ENCODE assay signal across 31 mouse cellular contexts in genomic region chr19:42734982-42735381, GRCm38 (mm10). TPM values are rescaled to one million over a fixed set of nuclear protein-coding genes. Genes with fewer than 3 reads are reported as not detected.
DNase-seq lines count a peak whose midpoint lies in the region; ATAC-seq and TF ChIP-seq lines count a peak whose summit lies in the region.
"Had no signal": no experiment of that assay in that cellular context is flagged by ENCODE, and none has a peak within 500 bp of the region (broad histone marks: within the 10 kb centered on the region; RNA-seq: fewer than 3 reads in every experiment).

No protein-coding gene starts in this region.

- TF ChIP-seq POLR2A in cerebellum, adult 2 months (IDR thresholded peaks at IDR 0.05; ENCODE audit: borderline replicate concordance, insufficient read depth, low read length): no peak
- no peak for TF ChIP-seq POLR2A in kidney, adult 2 months (IDR thresholded peaks at IDR 0.05; ENCODE audit: low read depth, low read length)

- no peak overlapping the region for H3K9ac ChIP-seq in kidney, embryonic 16.5 days (replicated peaks; ENCODE audit: low read length)
- H3K9ac ChIP-seq: embryonic facial prominence, embryonic 12.5 days; heart, embryonic 12.5 days; hindbrain, embryonic 15.5 days; kidney, embryonic 15.5 days; limb, embryonic 12.5 days; liver, postnatal 0 days; midbrain, embryonic 13.5 days; neural tube, embryonic 13.5 days; stomach, embryonic 15.5 days had no signal

- H3K9me3 ChIP-seq in kidney, embryonic 16.5 days (ENCODE audit: low read length): no peaks in the 10 kb centered on the region
- H3K9me3 ChIP-seq in hindbrain, embryonic 10.5 days: no peaks in the 10 kb centered on the region
- H3K9me3 ChIP-seq: embryonic facial prominence, embryonic 12.5 days; heart, embryonic 12.5 days; hindbrain, embryonic 15.5 days; kidney, embryonic 15.5 days; limb, embryonic 12.5 days; midbrain, embryonic 13.5 days; neural tube, embryonic 13.5 days; stomach, embryonic 15.5 days had no signal

- H3K4me1 ChIP-seq in cerebellum, adult 2 months (ENCODE audit: control insufficient read depth, insufficient read depth, low read length): peaks cover 18% of the 10 kb centered on the region
- H3K4me1 ChIP-seq in kidney, embryonic 16.5 days (ENCODE audit: insufficient read depth, low read length): no peaks in the 10 kb centered on the region
- peaks cover 4% of the 10 kb centered on the region; the same call in 1 of the 2 replicates for H3K4me1 ChIP-seq in kidney, adult 2 months (ENCODE audit: control insufficient read depth, insufficient read depth, low read length)
- peaks cover 43% of the 10 kb centered on the region for H3K4me1 ChIP-seq in hindbrain, embryonic 10.5 days (replicated peaks)
- H3K4me1 ChIP-seq: hindbrain, embryonic 15.5 days; limb, embryonic 12.5 days; midbrain, embryonic 13.5 days; neural tube, embryonic 13.5 days; stomach, embryonic 15.5 days had no signal

- no peaks in the 10 kb centered on the region for H3K36me3 ChIP-seq in kidney, embryonic 16.5 days (ENCODE audit: insufficient read depth, low read length)
- H3K36me3 ChIP-seq in kidney, adult 2 months (ENCODE audit: control insufficient read depth, insufficient read depth, low read length): no peaks in the 10 kb centered on the region
- no peaks in the 10 kb centered on the region for H3K36me3 ChIP-seq in hindbrain, embryonic 10.5 days
- H3K36me3 ChIP-seq: embryonic facial prominence, embryonic 12.5 days; heart, embryonic 12.5 days; hindbrain, embryonic 15.5 days; kidney, embryonic 15.5 days; limb, embryonic 12.5 days; midbrain, embryonic 13.5 days; neural tube, embryonic 13.5 days; stomach, embryonic 15.5 days had no signal

- ATAC-seq in kidney, embryonic 16.5 days (ENCODE audit: low FRiP score, low TSS enrichment): 0 out of 2 replicates have a peak, but pooled peaks have one; percentile 52
- ATAC-seq: forebrain, embryonic 14.5 days; inflammation-experienced regulatory T-cells, adult 6 months; liver, postnatal 0 days; midbrain, embryonic 13.5 days had no signal

- TF ChIP-seq CTCF in cerebellum, adult 2 months (IDR thresholded peaks at IDR 0.05; ENCODE audit: borderline replicate concordance, insufficient read depth, low read depth, low read length): no peak
- no peak for TF ChIP-seq CTCF in kidney, adult 2 months (conservative IDR thresholded peaks at IDR 0.05; ENCODE audit: insufficient read depth, insufficient read length, low read depth, low read length)

- DNase-seq in cerebellum, adult 2 months: peak; percentile 52 to 55
- DNase-seq in cerebellum, adult 9-11 months: no peak
- DNase-seq in kidney, adult 2 months: no peak
- peak; percentile 49 to 58 for DNase-seq in cerebellum, postnatal 25 days
- DNase-seq in hindbrain, embryonic 10.5 days (ENCODE audit: low spot score): no peak
- no peak for DNase-seq in urinary bladder, postnatal 4 days (ENCODE audit: low spot score in 2 of 2)
- DNase-seq: adrenal gland, postnatal 25 days; embryo, embryonic 11 days; gastrocnemius, postnatal 36 days; heart, adult 2 months; heart, postnatal 10 days; kidney, adult 11 months; kidney, postnatal 36 days; liver, postnatal 0 days; lung, postnatal 36 days; thymus, postnatal 14 days had no signal

- WGBS in cerebellum, adult 2 months: 50% methylated on average over 5 of the region's 5 CpGs
- 55% methylated on average over 5 of the region's 5 CpGs for WGBS in kidney, embryonic 16.5 days
- WGBS in kidney, adult 2 months: 74% methylated on average over 5 of the region's 5 CpGs
- 89% methylated on average over 5 of the region's 5 CpGs for WGBS in hindbrain, embryonic 10.5 days

- H3K27ac ChIP-seq in cerebellum, adult 2 months (ENCODE audit: insufficient read depth, low read length): no peak overlapping the region
- H3K27ac ChIP-seq in kidney, embryonic 16.5 days (ENCODE audit: low read length): no peak overlapping the region
- H3K27ac ChIP-seq in kidney, adult 2 months (ENCODE audit: insufficient read depth, low read depth, low read length): no peak overlapping the region
- H3K27ac ChIP-seq in hindbrain, embryonic 10.5 days: no peak overlapping the region
- H3K27ac ChIP-seq: embryonic facial prominence, embryonic 12.5 days; heart, adult 2 months; hindbrain, embryonic 15.5 days; kidney, embryonic 15.5 days; layer of hippocampus, adult 2 months; left cerebral cortex, adult 2 months; limb, embryonic 12.5 days; midbrain, embryonic 13.5 days; neural tube, embryonic 13.5 days; stomach, embryonic 15.5 days had no signal

- no peaks in the 10 kb centered on the region for H3K27me3 ChIP-seq in cerebellum, adult 2 months (ENCODE audit: control insufficient read depth, insufficient read depth, low read length)
- H3K27me3 ChIP-seq in kidney, embryonic 16.5 days (ENCODE audit: insufficient read depth, low read length): no peaks in the 10 kb centered on the region
- no peaks in the 10 kb centered on the region for H3K27me3 ChIP-seq in kidney, adult 2 months (replicated peaks; ENCODE audit: control insufficient read depth, insufficient read depth, low read length)
- H3K27me3 ChIP-seq in hindbrain, embryonic 10.5 days (ENCODE audit: insufficient read depth, poor library complexity, severe bottlenecking): no peaks in the 10 kb centered on the region
- H3K27me3 ChIP-seq: embryonic facial prominence, embryonic 12.5 days; heart, embryonic 12.5 days; hindbrain, embryonic 15.5 days; kidney, embryonic 15.5 days; neural tube, embryonic 13.5 days; stomach, embryonic 15.5 days had no signal

- H3K4me3 ChIP-seq in cerebellum, adult 2 months (replicated peaks; ENCODE audit: insufficient read depth, low read depth, low read length): no peak overlapping the region
- H3K4me3 ChIP-seq in kidney, embryonic 16.5 days (ENCODE audit: low read length): no peak overlapping the region
- H3K4me3 ChIP-seq in kidney, adult 2 months (ENCODE audit: insufficient read depth, low read depth, low read length): no peak overlapping the region
- H3K4me3 ChIP-seq in hindbrain, embryonic 10.5 days: no peak overlapping the region
- H3K4me3 ChIP-seq: embryonic facial prominence, embryonic 12.5 days; heart, adult 2 months; heart, embryonic 12.5 days; hindbrain, embryonic 15.5 days; kidney, embryonic 15.5 days; layer of hippocampus, adult 2 months; left cerebral cortex, adult 2 months; limb, embryonic 12.5 days; megakaryocyte, embryonic 14.5 days; midbrain, embryonic 13.5 days; neural tube, embryonic 13.5 days; stomach, embryonic 15.5 days had no signal

- no peak overlapping the region for H3K4me2 ChIP-seq in kidney, embryonic 16.5 days (replicated peaks; ENCODE audit: low read depth, low read length)
- H3K4me2 ChIP-seq: embryonic facial prominence, embryonic 12.5 days; heart, embryonic 12.5 days; hindbrain, embryonic 15.5 days; kidney, embryonic 15.5 days; limb, embryonic 12.5 days; liver, embryonic 11.5 days; midbrain, embryonic 13.5 days; neural tube, embryonic 13.5 days; stomach, embryonic 15.5 days had no signal

RNA-seq across cellular contexts. Expression of gene Pyroxd2, which starts 17.6 kb away (rescaled TPM):
- polyA plus RNA-seq in cerebellum, adult 2 months (2012; rRNA removed): 2.4 and 3.1 TPM in 2 replicates
- 9.7 and 9.9 TPM in 2 replicates for polyA plus RNA-seq in kidney, embryonic 16.5 days (2015; fragmentation: Nextera tagmentation; extraction: Ambion mirVana)
- polyA plus RNA-seq in kidney, adult 2 months (2012; rRNA removed): 68.9 and 74.1 TPM in 2 replicates
- 0.68 and 1.3 TPM in 2 replicates for polyA plus RNA-seq in hindbrain, embryonic 10.5 days (2016; fragmentation: Nextera tagmentation; extraction: Ambion mirVana)

RNA-seq across cellular contexts. Expression of gene Hps1, which starts 44.8 kb away (rescaled TPM):
- 13.8 and 15.9 TPM in 2 replicates for polyA plus RNA-seq in cerebellum, adult 2 months (2012; rRNA removed)
- polyA plus RNA-seq in kidney, embryonic 16.5 days (2015; fragmentation: Nextera tagmentation; extraction: Ambion mirVana): 16.8 and 16.9 TPM in 2 replicates
- polyA plus RNA-seq in kidney, adult 2 months (2012; rRNA removed): 20.1 and 23.6 TPM in 2 replicates
- polyA plus RNA-seq in hindbrain, embryonic 10.5 days (2016; fragmentation: Nextera tagmentation; extraction: Ambion mirVana): 19.2 and 21.6 TPM in 2 replicates

Comparison
In these comparisons a context has a peak if more than half of its experiments do, and no peak if none do; other contexts are left out.
1. DNase-seq: peak in cerebellum, adult 2 months (2 of 2) and cerebellum, postnatal 25 days (2 of 2); none in cerebellum, adult 9-11 months (single experiment), kidney, adult 2 months (single experiment), hindbrain, embryonic 10.5 days (single experiment) and urinary bladder, postnatal 4 days (0 of 2).